Mouse (Mus musculus) limb, embryonic 15.5 days (tissue): Measurements from ENCODE around the gene Brpf3. TPM values are rescaled to one million over a fixed set of nuclear protein-coding genes. Genes with fewer than 3 reads are reported as not detected.
A peak's percentile ranks its signal among the peaks of the same experiment; 100 is the strongest.
"Not testable (repeated sequence)": the region's sequence is repeated elsewhere in the genome, so short reads cannot be mapped to it uniquely, and the experiment has no call there.

Source experiments
- ATAC-seq: fragments of 200-750 bp; cut with Nextera tagmentation; 2 replicates; pipeline ENCODE4 v1.8.0; 2017; ENCODE audit warnings: low read depth, moderate TSS enrichment; ENCODE audit not compliant: insufficient number of reproducible peaks, low FRiP score, low TSS enrichment
- H3K27ac ChIP-seq: fragments of 300-500 bp; sonication (generic); 2 replicates; pipeline ENCODE4 v1.5.1; 2015; ENCODE audit warnings: moderate library complexity, mild to moderate bottlenecking, inconsistent platforms
- H3K27me3 ChIP-seq: fragments of 300-500 bp; sonication (generic); 2 replicates; pipeline ENCODE4 v1.6.1; 2015; ENCODE audit warnings: inconsistent platforms
- H3K36me3 ChIP-seq: fragments of 300-500 bp; sonication (generic); 2 replicates; pipeline ENCODE4 v1.6.1; 2015; ENCODE audit warnings: inconsistent platforms
- H3K4me1 ChIP-seq: fragments of 300-500 bp; sonication (generic); 2 replicates; pipeline ENCODE4 v1.6.1; 2015; ENCODE audit warnings: inconsistent platforms
- H3K4me2 ChIP-seq: fragments of 300-500 bp; sonication (generic); 2 replicates; pipeline ENCODE4 v1.6.1; 2015; ENCODE audit warnings: mild to moderate bottlenecking, inconsistent platforms
- H3K4me3 ChIP-seq: fragments of 300-500 bp; sonication (generic); 2 replicates; pipeline ENCODE4 v1.5.1; 2015; ENCODE audit warnings: mild to moderate bottlenecking, inconsistent platforms
- H3K9ac ChIP-seq: fragments of 300-500 bp; sonication (generic); 2 replicates; pipeline ENCODE4 v1.6.1; 2015; ENCODE audit warnings: inconsistent platforms
- H3K9me3 ChIP-seq: fragments of 300-500 bp; sonication (generic); 2 replicates; pipeline ENCODE4 v1.6.1; 2016; ENCODE audit warnings: inconsistent platforms
- WGBS: fragments of 180-500 bp; shearing (Covaris S2); methylation state at CpG from one replicate; pipeline ENCODE4 v1.1.7; 2015; 5-methylcytosine and 5-hydroxymethylcytosine counted together
- polyA plus RNA-seq: library from polyadenylated mRNA; unstranded; fragments of >200 nt; fragmentation: Nextera tagmentation; extraction: Ambion mirVana; gene quantifications from 2 replicates; pipeline ENCODE4 v1.2.1, GENCODE M21; 2015

Brpf3 gene
- polyA plus RNA-seq, 1 experiment from 2014 or later, result 8.4 TPM

- H3K4me3 ChIP-seq, result peak overlapping the region; percentile 79
- no peaks in the 10 kb centered on the region for H3K27me3 ChIP-seq
- H3K9me3 ChIP-seq, result no peaks in the 10 kb centered on the region
- peak overlapping the region; percentile 99 for H3K9ac ChIP-seq
- H3K36me3 ChIP-seq, result peaks cover 14% of the 10 kb centered on the region
- peak overlapping the region; percentile 55 for H3K4me2 ChIP-seq
- H3K4me1 ChIP-seq, result peaks cover 29% of the 10 kb centered on the region
- H3K27ac ChIP-seq, result peak overlapping the region; percentile 99
- WGBS, result 0% methylated on average over 33 of the region's 42 CpGs
- peak; percentile 97 for ATAC-seq
These were observed 650 bp downstream of the Brpf3 start for GRCm38 (mm10) chr17:28801474-28802005.

DNA sequence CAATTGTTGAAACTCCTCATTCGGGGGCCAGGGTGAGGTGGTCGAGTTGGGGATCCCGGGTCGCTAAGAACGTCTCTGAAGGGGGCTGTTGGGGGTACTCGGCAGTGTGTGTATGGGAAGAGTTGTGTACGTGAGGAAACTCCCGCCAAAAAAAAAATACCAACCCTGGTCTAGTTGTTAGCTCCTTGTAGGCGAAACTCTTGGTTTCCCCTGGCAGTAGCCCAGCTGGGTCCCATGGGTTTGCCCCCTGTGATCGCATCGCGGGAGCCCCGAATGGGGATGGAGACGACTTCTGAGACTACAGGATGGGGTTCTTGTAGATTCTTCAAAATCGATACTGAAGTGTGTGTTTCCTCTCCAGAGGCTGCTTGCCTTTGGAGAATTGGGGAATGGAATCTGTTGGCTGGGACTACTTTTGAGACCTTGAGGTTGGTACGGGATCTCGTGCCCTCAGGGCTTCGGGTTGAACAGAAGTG, 1.2 kb downstream of the Brpf3 start:
- ATAC-seq, result no peak; the same call in 1 of the 2 replicates
- Histone ChIP-seq H3K4me3 (peak overlapping the region; percentile 79), H3K27ac (no peak overlapping the region)

GRCm38 (mm10) chr17:28803316-28803715, 2.4 kb downstream of the Brpf3 start:
- Histone ChIP-seq H3K27me3 (no peaks in the 10 kb centered on the region), H3K4me3 (no peak overlapping the region), H3K4me2 (no peak overlapping the region), H3K9me3 (no peaks in the 10 kb centered on the region), H3K9ac (no peak overlapping the region), H3K4me1 (peaks cover 29% of the 10 kb centered on the region), H3K27ac (no peak overlapping the region), H3K36me3 (peaks cover 29% of the 10 kb centered on the region)
- 86% methylated on average over 1 of the region's 1 CpGs for WGBS
- no peak for ATAC-seq

More for the DNA sequence above, 1.2 kb downstream of the Brpf3 start:
- Histone ChIP-seq H3K27me3 (no peaks in the 10 kb centered on the region), H3K9ac (peak overlapping the region; percentile 41), H3K36me3 (peaks cover 19% of the 10 kb centered on the region), H3K4me2 (peak overlapping the region; percentile 55), H3K9me3 (no peaks in the 10 kb centered on the region), H3K4me1 (peaks cover 29% of the 10 kb centered on the region)
- WGBS, result 1% methylated on average over 18 of the region's 18 CpGs

DNA sequence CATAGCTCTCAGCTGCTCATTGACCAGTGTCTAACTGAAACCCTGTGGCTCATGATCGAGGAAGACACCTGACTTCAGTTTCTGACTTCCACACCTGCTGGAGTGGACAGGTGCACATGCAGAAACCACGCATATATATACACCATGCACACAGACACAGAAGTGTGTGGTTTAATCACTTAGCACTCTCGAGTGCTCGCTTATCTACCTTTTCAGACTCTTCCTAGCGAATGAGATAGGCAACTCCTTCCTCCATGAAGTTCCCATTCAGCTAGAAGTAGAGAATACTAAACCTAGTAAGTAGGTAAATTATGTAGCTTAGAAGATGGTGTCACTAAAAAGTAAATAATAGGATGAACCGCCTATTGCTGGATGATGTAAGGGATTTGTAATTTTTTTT, 4.1 kb downstream of the Brpf3 start:
- H3K27ac ChIP-seq, result no peak overlapping the region
- H3K4me3 ChIP-seq, result no peak overlapping the region
- WGBS, result 93% methylated on average over 6 of the region's 6 CpGs
- H3K9me3 ChIP-seq, result no peaks in the 10 kb centered on the region
- no peak for ATAC-seq
- H3K9ac ChIP-seq, result no peak overlapping the region
- peaks cover 20% of the 10 kb centered on the region for H3K4me1 ChIP-seq
- no peaks in the 10 kb centered on the region for H3K27me3 ChIP-seq
- H3K4me2 ChIP-seq, result no peak overlapping the region
- peaks cover 43% of the 10 kb centered on the region for H3K36me3 ChIP-seq

DNA sequence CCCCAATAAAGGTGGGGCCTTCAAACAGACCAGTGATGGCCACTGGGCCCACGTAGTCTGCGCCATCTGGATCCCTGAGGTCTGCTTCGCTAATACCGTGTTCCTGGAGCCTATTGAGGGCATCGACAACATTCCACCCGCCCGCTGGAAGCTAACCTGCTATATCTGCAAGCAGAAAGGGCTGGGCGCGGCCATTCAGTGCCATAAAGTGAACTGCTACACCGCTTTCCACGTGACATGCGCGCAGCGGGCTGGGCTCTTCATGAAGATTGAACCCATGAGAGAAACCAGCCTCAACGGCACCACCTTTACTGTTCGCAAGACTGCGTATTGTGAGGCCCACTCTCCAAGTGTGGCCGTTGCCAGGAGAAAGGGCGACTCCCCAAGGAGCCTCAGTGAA, 5.9 kb downstream of the Brpf3 start:
- no peak overlapping the region for H3K9ac ChIP-seq
- H3K4me1 ChIP-seq, result peaks cover 13% of the 10 kb centered on the region
- peaks cover 60% of the 10 kb centered on the region for H3K36me3 ChIP-seq
- H3K27ac ChIP-seq, result no peak overlapping the region
- 96% methylated on average over 19 of the region's 19 CpGs for WGBS
- H3K9me3 ChIP-seq, result no peaks in the 10 kb centered on the region
- ATAC-seq, result no peak
- no peak overlapping the region for H3K4me2 ChIP-seq
- no peaks in the 10 kb centered on the region for H3K27me3 ChIP-seq
- H3K4me3 ChIP-seq, result no peak overlapping the region

DNA sequence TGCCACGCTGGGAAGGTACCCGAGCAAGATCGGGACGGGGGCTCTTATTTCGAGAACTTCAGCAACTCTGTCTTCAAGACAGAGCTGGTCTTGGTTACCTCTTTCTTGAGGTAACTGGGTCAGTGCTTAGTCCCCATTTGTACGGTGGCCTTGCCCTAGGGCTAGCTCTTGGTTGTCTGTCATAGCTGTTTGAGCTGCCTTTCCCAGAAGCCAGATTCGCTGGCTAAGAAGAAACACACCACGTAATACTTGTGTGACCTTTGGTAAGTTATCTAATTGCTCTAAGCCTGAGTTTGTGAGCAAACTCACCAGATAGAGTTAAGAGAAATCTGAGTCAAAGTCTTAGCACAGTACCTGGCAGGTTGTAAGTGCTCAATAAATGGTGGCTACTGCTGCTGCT, 7.8 kb downstream of the Brpf3 start:
- no peak for ATAC-seq
- Histone ChIP-seq H3K27ac (no peak overlapping the region), H3K4me1 (no peaks in the 10 kb centered on the region), H3K27me3 (no peaks in the 10 kb centered on the region), H3K4me2 (no peak overlapping the region), H3K9me3 (no peaks in the 10 kb centered on the region), H3K36me3 (peaks cover 79% of the 10 kb centered on the region), H3K4me3 (no peak overlapping the region), H3K9ac (no peak overlapping the region)
- 96% methylated on average over 8 of the region's 8 CpGs for WGBS

DNA sequence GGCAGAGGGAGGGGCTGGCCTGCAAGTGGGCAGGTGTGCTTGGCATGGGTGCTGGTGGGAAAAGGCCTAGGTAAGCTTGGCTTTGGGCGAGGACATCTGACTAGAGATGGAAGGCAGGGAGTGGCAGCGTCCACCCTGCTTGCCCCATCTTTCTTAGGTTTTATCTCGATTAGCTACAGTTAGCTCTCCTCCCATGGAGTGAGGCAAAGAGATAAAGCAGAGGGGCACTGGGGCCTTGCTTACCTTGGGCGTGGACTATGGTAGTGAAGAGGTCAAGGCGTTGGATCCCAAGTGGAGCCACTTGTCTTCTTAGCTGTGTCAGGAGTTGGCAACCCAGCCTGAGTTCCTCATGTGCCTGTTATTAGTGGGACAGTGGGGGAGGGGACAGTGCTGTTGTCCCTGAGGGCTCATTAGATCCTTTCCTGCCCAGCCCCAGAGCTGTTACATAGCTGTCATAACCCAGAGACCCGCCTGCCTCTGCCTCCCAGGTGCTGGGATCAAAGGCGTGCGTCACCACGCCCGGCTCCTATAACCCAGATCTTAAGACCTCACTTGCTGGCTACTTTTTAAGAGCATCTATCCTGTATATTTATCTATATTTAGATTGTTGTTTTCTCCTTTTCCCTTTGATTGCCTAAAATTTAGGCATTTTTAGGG, 8.4 kb downstream of the Brpf3 start:
- H3K27ac ChIP-seq, result no peak overlapping the region
- 92% methylated on average over 10 of the region's 10 CpGs for WGBS

DNA sequence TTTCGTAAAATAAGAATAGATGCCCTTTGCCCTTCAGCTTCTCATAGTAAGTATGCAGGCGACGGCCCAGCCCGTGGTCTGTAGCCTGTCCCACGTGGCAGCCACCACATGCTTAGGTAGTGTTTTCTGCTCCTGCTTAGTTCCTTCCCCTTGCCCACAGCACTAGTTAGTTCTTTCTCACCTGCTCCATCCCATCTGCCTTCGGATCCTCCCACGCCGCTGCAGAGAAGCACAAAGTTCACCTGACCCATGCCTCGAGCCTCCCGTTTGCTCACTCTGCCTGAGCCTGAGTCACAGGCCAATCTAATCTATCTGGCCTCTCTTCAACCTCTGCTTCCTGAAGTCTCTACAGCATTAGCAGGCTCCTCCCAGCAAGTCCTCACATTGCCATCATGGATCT, 11.5 kb downstream of the Brpf3 start:
- no peak for ATAC-seq
- no peak overlapping the region for H3K4me2 ChIP-seq
- 95% methylated on average over 10 of the region's 10 CpGs for WGBS

More for the DNA sequence above, 8.4 kb downstream of the Brpf3 start:
- Histone ChIP-seq H3K9ac (no peak overlapping the region), H3K4me3 (no peak overlapping the region), H3K36me3 (peaks cover 84% of the 10 kb centered on the region), H3K4me1 (no peaks in the 10 kb centered on the region), H3K9me3 (no peaks in the 10 kb centered on the region), H3K4me2 (no peak overlapping the region), H3K27me3 (no peaks in the 10 kb centered on the region)
- no peak for ATAC-seq

GRCm38 (mm10) chr17:28814529-28815097, 13.7 kb downstream of the Brpf3 start:
- no peaks in the 10 kb centered on the region for H3K9me3 ChIP-seq
- H3K9ac ChIP-seq, result no peak overlapping the region
- H3K27me3 ChIP-seq, result no peaks in the 10 kb centered on the region
- peaks cover 95% of the 10 kb centered on the region for H3K36me3 ChIP-seq
- no peaks in the 10 kb centered on the region for H3K4me1 ChIP-seq
- WGBS, result 92% methylated on average over 18 of the region's 18 CpGs
- ATAC-seq, result no peak
- no peak overlapping the region for H3K4me3 ChIP-seq
- H3K27ac ChIP-seq, result no peak overlapping the region
- H3K4me2 ChIP-seq, result no peak overlapping the region

More for the DNA sequence above, 11.5 kb downstream of the Brpf3 start:
- Histone ChIP-seq H3K27ac (no peak overlapping the region), H3K4me3 (no peak overlapping the region), H3K9ac (no peak overlapping the region), H3K27me3 (no peaks in the 10 kb centered on the region), H3K36me3 (peaks cover 91% of the 10 kb centered on the region), H3K4me1 (no peaks in the 10 kb centered on the region), H3K9me3 (no peaks in the 10 kb centered on the region)

GRCm38 (mm10) chr17:28815384-28816004, 14.6 kb downstream of the Brpf3 start:
- 78% methylated on average over 10 of the region's 10 CpGs for WGBS
- peaks cover 92% of the 10 kb centered on the region for H3K36me3 ChIP-seq
- no peak for ATAC-seq

GRCm38 (mm10) chr17:28816326-28816725, 15.4 kb downstream of the Brpf3 start:
- H3K36me3 ChIP-seq, result peaks cover 92% of the 10 kb centered on the region
- not testable (repeated sequence) for H3K4me1 ChIP-seq, H3K9me3 ChIP-seq, H3K4me2 ChIP-seq, H3K4me3 ChIP-seq, H3K27ac ChIP-seq, ATAC-seq, H3K27me3 ChIP-seq, H3K9ac ChIP-seq
- WGBS, result 91% methylated on average over 10 of the region's 10 CpGs

More at GRCm38 (mm10) chr17:28815384-28816004, 14.6 kb downstream of the Brpf3 start:
- Histone ChIP-seq H3K4me2 (no peak overlapping the region), H3K9me3 (no peaks in the 10 kb centered on the region), H3K27ac (no peak overlapping the region), H3K27me3 (no peaks in the 10 kb centered on the region), H3K4me1 (no peaks in the 10 kb centered on the region), H3K9ac (no peak overlapping the region), H3K4me3 (no peak overlapping the region)
